Mouse (Mus musculus) NIH3T3 (cell line): ENCODE results near the gene Gm28230.

Experiments used
- DNase-seq: peaks from one replicate; pipeline ENCODE4 v3.0.0-alpha.2; 2012; ENCODE audit warnings: low read depth

The Gm28230 gene

GRCm38 (mm10) chr2:74763976-74764375 is 37.4 kb downstream of the Gm28230 start:
- DNase-seq, result no peak

- no peak for DNase-seq
Observed at GRCm38 (mm10) chr2:74774359-74774758, 47.8 kb downstream of the Gm28230 start.

GRCm38 (mm10) chr2:74777536-74778275 is 51.2 kb downstream of the Gm28230 start:
- peak; percentile 24 for DNase-seq

- no peak for DNase-seq
Observed at GRCm38 (mm10) chr2:74781386-74781785, 54.9 kb downstream of the Gm28230 start.

GRCm38 (mm10) chr2:74795531-74795930 is 69.0 kb downstream of the Gm28230 start:
- peak; percentile 74 for DNase-seq
